Mouse (Mus musculus) bone marrow macrophage, adult 2 months (primary cell): ENCODE data around the gene Tmtc2. TPM values are rescaled to one million over a fixed set of nuclear protein-coding genes. Genes with fewer than 3 reads are reported as not detected.
"Not testable (repeated sequence)": the region's sequence is repeated elsewhere in the genome, so short reads cannot be mapped to it uniquely, and the experiment has no call there.

Source experiments
- H3K27ac ChIP-seq: 2 replicates; pipeline ENCODE4 v1.5.1; 2012; ENCODE audit warnings: low read depth, low read length; ENCODE audit not compliant: insufficient read depth
- H3K4me1 ChIP-seq: 2 replicates; pipeline ENCODE4 v1.6.1; 2012; ENCODE audit warnings: low read length; ENCODE audit not compliant: control insufficient read depth, insufficient read depth
- H3K4me3 ChIP-seq: 2 replicates; pipeline ENCODE4 v1.5.1; 2012; ENCODE audit warnings: mild to moderate bottlenecking, low read length, moderate library complexity; ENCODE audit not compliant: insufficient read depth
- CTCF ChIP-seq: IDR thresholded peaks from 2 replicates; pipeline ENCODE4 v1.5.1; 2012; ENCODE audit warnings: low read depth, mild to moderate bottlenecking, low read length, moderate library complexity
- POLR2A ChIP-seq: IDR thresholded peaks from 2 replicates; pipeline ENCODE4 v1.6.1; 2012; ENCODE audit warnings: mild to moderate bottlenecking, low read depth, low read length, borderline replicate concordance
- polyA plus RNA-seq: library from polyadenylated mRNA; stranded (reverse); fragments of >200 nt; gene quantifications from 2 replicates; pipeline ENCODE4 v1.2.4, GENCODE M21; 2012; ENCODE audit not compliant: missing spikeins, insufficient read depth, insufficient read length

Gene Tmtc2
- polyA plus RNA-seq, 1 experiment: 1.3 TPM

GRCm38 (mm10) chr10:105287064-105287463 is 287.2 kb downstream of the Tmtc2 start:
- TF ChIP-seq POLR2A (no peak), CTCF (no peak)
- Histone ChIP-seq H3K27ac (no peak overlapping the region), H3K4me3 (no peak overlapping the region), H3K4me1 (no peaks in the 10 kb centered on the region)

DNA sequence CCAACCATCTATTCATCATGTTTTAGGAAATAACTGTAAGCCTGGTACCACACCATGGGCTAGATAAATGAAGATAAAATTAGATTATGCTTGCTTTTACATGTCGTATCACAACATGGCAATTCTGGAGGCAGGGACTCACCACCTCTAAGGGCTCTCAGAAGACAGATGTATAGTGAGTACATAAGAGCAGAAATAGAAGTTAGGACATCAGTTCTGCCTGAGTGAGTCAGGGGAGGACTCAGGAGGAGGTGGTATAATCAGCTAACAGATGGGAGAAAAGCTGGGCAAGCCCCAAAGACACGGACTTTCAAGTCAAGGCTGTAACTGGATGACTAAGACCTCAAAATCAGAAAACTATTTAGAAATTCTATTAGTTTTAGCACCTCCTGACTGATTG is 288.0 kb downstream of the Tmtc2 start:
- TF ChIP-seq CTCF: no peak
- TF ChIP-seq POLR2A: no peak
- Histone ChIP-seq H3K4me1 (no peaks in the 10 kb centered on the region), H3K4me3 (no peak overlapping the region), H3K27ac (no peak overlapping the region)

DNA sequence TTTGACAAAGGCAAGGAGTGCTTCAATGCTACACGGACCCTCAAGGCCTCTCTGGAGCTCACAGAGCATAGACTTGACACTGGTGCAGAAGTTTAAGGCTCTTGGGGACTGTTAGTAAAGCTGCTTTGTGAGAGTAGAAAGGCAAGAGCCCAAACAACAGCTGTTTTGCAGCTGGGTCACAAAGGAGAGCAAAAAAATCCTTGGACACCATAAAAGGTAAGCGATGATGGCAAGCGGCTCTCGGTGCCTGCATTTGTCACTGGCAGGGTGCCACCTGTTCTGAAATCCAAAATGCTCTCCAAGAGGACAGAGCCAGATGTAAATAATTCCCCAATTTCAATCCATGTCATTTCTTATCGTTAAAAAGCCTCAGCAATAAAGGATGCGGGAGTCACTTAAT is 290.1 kb downstream of the Tmtc2 start:
- H3K27ac ChIP-seq: no peak overlapping the region
- no peaks in the 10 kb centered on the region for H3K4me1 ChIP-seq
- no peak for TF ChIP-seq CTCF
- TF ChIP-seq POLR2A: no peak
- no peak overlapping the region for H3K4me3 ChIP-seq

DNA sequence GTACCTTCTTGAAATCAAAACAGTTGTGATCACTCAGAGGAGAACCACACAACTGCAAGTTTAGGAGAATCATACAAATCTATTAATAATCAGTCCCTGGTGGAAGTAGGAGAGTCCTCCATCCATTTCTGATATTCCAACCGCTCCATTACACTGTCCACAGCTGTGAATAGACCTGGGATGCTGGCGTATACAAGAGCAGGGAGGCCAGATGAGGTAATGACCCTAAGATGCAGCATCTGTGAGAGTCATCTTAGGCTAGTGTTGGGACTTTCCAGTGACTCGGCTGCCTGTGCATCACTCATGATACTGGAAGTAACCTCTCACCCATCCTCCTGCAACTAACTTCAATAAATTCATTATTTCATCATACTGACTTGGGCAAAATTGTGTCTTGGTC is 293.3 kb downstream of the Tmtc2 start:
- H3K4me1 ChIP-seq: no peaks in the 10 kb centered on the region
- no peak for TF ChIP-seq POLR2A
- no peak overlapping the region for H3K27ac ChIP-seq
- no peak overlapping the region for H3K4me3 ChIP-seq

- no peaks in the 10 kb centered on the region for H3K4me1 ChIP-seq
- no peak overlapping the region for H3K27ac ChIP-seq
- no peak for TF ChIP-seq CTCF
- no peak for TF ChIP-seq POLR2A
- no peak overlapping the region for H3K4me3 ChIP-seq
Observed at GRCm38 (mm10) chr10:105260053-105260452, 314.2 kb downstream of the Tmtc2 start.

GRCm38 (mm10) chr10:105238291-105238690 is 336.0 kb downstream of the Tmtc2 start:
- not testable (repeated sequence) for H3K4me3 ChIP-seq, H3K4me1 ChIP-seq, H3K27ac ChIP-seq

GRCm38 (mm10) chr10:105232864-105233263 is 341.4 kb downstream of the Tmtc2 start:
- Histone ChIP-seq H3K4me3 (no peak overlapping the region), H3K4me1 (no peaks in the 10 kb centered on the region), H3K27ac (no peak overlapping the region)
- TF ChIP-seq POLR2A (no peak), CTCF (no peak)

GRCm38 (mm10) chr10:105230416-105230815 is 343.8 kb downstream of the Tmtc2 start:
- Histone ChIP-seq H3K4me3 (no peak overlapping the region), H3K27ac (no peak overlapping the region)
- TF ChIP-seq POLR2A (no peak), CTCF (no peak)

DNA sequence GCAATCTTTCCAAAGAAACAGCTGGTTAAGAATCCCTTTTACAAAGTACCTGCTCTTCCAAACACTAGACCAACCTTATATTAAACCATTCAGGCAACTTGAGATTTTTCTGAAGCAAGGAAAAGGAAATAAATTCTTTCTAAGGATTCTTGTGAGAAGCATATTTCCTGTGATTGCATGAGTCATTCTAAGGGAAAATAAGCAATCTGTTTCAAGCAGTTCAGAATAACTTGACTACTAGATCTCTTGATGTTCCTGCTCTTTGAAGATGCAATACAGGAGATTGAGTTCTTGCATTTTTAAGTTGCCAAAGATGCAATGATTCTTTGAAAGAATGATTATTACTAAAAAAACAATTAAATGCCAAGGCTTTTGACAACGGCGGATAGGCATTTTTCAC is 345.6 kb downstream of the Tmtc2 start:
- H3K27ac ChIP-seq: no peak overlapping the region
- no peak for TF ChIP-seq POLR2A
- H3K4me1 ChIP-seq: no peaks in the 10 kb centered on the region
- no peak overlapping the region for H3K4me3 ChIP-seq

More at GRCm38 (mm10) chr10:105230416-105230815, 343.8 kb downstream of the Tmtc2 start:
- H3K4me1 ChIP-seq: no peaks in the 10 kb centered on the region

DNA sequence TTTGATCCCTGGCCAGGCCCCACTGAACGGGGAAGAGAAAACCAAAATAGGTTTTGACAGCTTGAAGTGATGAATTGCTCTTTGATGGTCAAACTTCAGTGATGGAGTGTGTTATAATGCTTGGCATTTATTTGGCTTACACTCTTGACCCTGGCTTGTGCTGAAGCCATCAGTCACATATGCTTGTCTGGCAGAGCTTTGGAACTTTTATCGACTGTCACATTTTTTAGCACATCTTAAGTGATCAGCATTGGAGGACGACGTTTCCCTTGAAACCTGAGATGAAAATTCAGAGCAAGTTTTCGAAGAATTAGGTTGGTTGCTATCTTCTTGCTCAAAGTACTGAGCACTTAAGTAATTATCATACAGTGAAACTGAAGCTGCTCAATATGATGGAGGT is 346.6 kb downstream of the Tmtc2 start:
- Histone ChIP-seq H3K4me3 (no peak overlapping the region), H3K27ac (no peak overlapping the region), H3K4me1 (no peaks in the 10 kb centered on the region)
- TF ChIP-seq CTCF (no peak), POLR2A (no peak)

DNA sequence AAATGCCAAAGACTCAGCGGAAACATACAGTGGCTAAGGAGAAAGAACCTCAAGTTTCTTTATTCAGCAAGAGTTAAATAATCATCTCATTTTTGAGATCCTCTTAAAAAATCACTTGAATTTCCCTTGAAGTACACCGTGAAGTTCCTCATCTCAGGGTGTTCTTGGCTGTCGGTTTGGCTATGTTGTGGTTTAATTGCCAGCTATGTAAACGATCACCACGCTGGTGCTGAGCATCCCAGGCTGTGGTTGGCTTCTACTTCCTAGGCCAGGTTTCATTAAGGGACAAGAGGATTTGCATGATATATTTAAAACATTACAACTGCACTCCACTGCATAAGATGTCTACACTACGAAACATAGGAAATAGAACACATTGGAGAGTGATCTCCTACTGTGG is 348.5 kb downstream of the Tmtc2 start:
- TF ChIP-seq POLR2A: no peak
- TF ChIP-seq CTCF: no peak
- no peak overlapping the region for H3K4me3 ChIP-seq
- H3K4me1 ChIP-seq: no peaks in the 10 kb centered on the region
- no peak overlapping the region for H3K27ac ChIP-seq
